Mouse (Mus musculus) embryonic fibroblast, embryonic 13.5 days (primary cell): ENCODE results near the gene Tbccd1. TPM values are rescaled to one million over a fixed set of nuclear protein-coding genes. Genes with fewer than 3 reads are reported as not detected.

Source experiments
- H3K27ac ChIP-seq: 2 replicates; pipeline ENCODE4 v1.5.1; 2012; ENCODE audit warnings: low read length, control low read depth, inconsistent platforms; ENCODE audit not compliant: insufficient read depth
- H3K4me1 ChIP-seq: 2 replicates; pipeline ENCODE4 v1.6.1; 2011; ENCODE audit warnings: low read length; ENCODE audit not compliant: control insufficient read depth, insufficient read depth
- H3K4me3 ChIP-seq: 2 replicates; pipeline ENCODE4 v1.5.1; 2011; ENCODE audit warnings: mild to moderate bottlenecking, control low read depth, low read length; ENCODE audit not compliant: insufficient read depth
- CTCF ChIP-seq: IDR thresholded peaks from 2 replicates; pipeline ENCODE4 v1.5.1; 2011; ENCODE audit warnings: mild to moderate bottlenecking, control low read depth, low read length, moderate library complexity, borderline replicate concordance; ENCODE audit not compliant: insufficient read depth
- POLR2A ChIP-seq: IDR thresholded peaks from 2 replicates; pipeline ENCODE4 v1.6.1; 2011; ENCODE audit warnings: low read depth, mild to moderate bottlenecking, control low read depth, low read length, moderate library complexity
- polyA plus RNA-seq: library from polyadenylated mRNA; stranded (reverse); fragments of >200 nt; gene quantifications from 2 replicates; pipeline ENCODE4 v1.2.4, GENCODE M21; 2011; ENCODE audit warnings: low read depth; ENCODE audit not compliant: missing spikeins, insufficient read length

The Tbccd1 gene
- polyA plus RNA-seq, 1 experiment = 15.9 TPM

DNA sequence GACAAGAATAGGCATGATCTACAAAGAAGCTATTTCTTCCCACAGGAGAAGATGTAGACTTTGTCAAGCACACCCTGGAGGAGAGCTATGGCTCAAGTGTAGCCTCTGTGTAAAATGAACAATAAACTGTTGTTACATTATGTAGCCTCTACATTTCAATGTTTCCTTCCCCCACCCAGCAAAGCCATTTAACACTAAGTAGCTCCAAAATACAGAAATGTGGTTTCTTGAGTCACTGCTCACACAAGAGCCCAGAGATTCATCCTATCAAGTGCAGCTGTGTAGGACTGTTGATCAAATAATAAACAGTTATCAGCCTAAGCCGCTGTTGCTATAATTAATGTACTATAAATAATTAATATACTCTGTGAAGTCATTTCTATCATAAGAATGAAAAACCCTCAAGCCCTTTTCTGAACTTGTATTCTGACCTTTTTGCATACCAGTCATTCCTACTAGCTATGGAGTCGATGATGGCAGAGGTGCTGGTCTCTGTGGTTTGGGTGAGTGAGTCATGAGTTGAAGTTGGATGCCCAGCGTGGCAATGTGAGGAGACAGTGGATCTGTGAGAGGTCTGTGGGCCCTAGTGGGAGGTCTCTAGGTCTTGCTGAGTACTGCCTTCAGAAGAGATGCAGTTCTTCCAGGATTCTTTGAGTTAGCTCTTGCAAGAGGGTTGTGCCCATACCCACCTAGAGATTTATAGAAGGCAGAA is 18.2 kb downstream of the Tbccd1 start:
- Histone ChIP-seq H3K27ac (peak overlapping the region; percentile 82), H3K4me1 (peaks cover 18% of the 10 kb centered on the region), H3K4me3 (no peak overlapping the region)
- TF ChIP-seq CTCF (no peak), POLR2A (no peak)

- Histone ChIP-seq H3K4me3 (no peak overlapping the region), H3K4me1 (no peaks in the 10 kb centered on the region), H3K27ac (no peak overlapping the region)
- TF ChIP-seq CTCF = no peak
- TF ChIP-seq POLR2A = no peak
These were observed 24.4 kb downstream of the Tbccd1 start for GRCm38 (mm10) chr16:22832932-22833525.

GRCm38 (mm10) chr16:22820731-22821130 is 36.7 kb downstream of the Tbccd1 start:
- no peak overlapping the region for H3K27ac ChIP-seq
- TF ChIP-seq POLR2A (no peak), CTCF (no peak)
- H3K4me3 ChIP-seq = no peak overlapping the region
- no peaks in the 10 kb centered on the region for H3K4me1 ChIP-seq

DNA sequence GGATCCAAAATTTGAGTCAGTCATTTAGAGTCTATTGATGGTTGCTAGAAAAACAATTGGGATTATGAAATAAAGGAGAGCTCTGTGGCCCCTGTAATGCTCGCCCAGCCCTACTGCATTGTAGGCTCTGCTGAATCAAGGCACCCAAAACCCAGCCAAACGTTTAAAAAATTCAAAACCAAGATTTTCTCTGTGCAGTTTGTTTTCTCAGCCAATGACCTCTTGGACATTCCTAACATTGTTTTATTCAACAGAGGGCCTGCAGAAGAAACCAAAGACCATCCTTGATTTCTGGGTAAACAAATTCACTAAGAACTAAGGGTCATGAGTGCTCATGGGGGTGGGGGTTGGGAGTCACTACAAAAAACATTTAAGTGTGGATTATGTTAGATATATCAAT is 46.0 kb downstream of the Tbccd1 start, which contains the start of gene Crygs:
Crygs (minus strand) TSS at position 101 of the 400 bp plus-strand sequence.
- H3K4me1 ChIP-seq = peaks cover 3% of the 10 kb centered on the region
- H3K27ac ChIP-seq = no peak within 1 kb of the TSS
- TF ChIP-seq CTCF (no peak), POLR2A (no peak)
- H3K4me3 ChIP-seq = no peak within 1 kb of the TSS

DNA sequence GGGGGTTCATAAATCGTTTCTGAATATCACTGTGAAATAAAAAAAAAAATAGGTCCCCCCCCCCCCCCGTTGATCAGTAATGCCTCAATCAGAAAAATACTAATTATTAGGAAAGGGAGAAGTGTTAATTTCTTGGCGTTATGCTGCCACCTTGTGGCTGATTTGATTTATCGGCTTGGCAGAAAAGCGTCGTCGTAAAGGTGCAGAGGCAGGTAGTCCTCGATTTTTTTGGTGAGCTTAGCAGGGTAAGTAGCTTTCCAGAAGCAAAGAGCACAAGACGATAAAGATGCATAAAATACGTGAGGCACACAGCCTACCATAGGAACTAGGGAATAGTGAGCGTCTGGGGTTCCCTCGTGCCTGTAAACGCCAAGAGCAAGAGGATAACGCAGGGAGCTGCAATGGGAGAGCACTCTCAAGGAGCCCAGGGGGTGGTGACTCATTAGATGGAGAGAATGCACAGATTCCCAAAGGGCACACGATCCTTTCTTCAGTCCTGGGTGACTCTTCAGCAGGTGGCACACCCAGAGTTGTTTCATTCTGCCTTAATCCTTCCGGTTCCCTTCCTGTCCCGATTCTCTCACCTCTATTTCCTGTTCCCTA is 49.9 kb downstream of the Tbccd1 start:
- peaks cover 3% of the 10 kb centered on the region for H3K4me1 ChIP-seq
- no peak overlapping the region for H3K27ac ChIP-seq
- no peak overlapping the region for H3K4me3 ChIP-seq
- TF ChIP-seq POLR2A (no peak), CTCF (no peak)

GRCm38 (mm10) chr16:22802786-22803185 is 54.7 kb downstream of the Tbccd1 start:
- peaks cover 8% of the 10 kb centered on the region; the same call in 1 of the 2 replicates for H3K4me1 ChIP-seq
- no peak overlapping the region for H3K4me3 ChIP-seq
- H3K27ac ChIP-seq = no peak overlapping the region
- TF ChIP-seq POLR2A (no peak), CTCF (no peak)

GRCm38 (mm10) chr16:22800849-22801109 is 56.7 kb downstream of the Tbccd1 start:
- Histone ChIP-seq H3K4me3 (no peak overlapping the region), H3K27ac (peak overlapping the region; percentile 13; the same call in 1 of the 2 replicates), H3K4me1 (peaks cover 5% of the 10 kb centered on the region; the same call in 1 of the 2 replicates)
- TF ChIP-seq POLR2A (no peak), CTCF (no peak)

- Histone ChIP-seq H3K27ac (peak overlapping the region; percentile 21; the same call in 1 of the 2 replicates), H3K4me1 (peaks cover 5% of the 10 kb centered on the region; the same call in 1 of the 2 replicates)
These were observed 57.2 kb downstream of the Tbccd1 start for GRCm38 (mm10) chr16:22800026-22800848.

GRCm38 (mm10) chr16:22798520-22798919 is 58.9 kb downstream of the Tbccd1 start:
- peaks cover 5% of the 10 kb centered on the region; the same call in 1 of the 2 replicates for H3K4me1 ChIP-seq
- no peak for TF ChIP-seq POLR2A
- TF ChIP-seq CTCF = no peak
- no peak overlapping the region for H3K27ac ChIP-seq
- H3K4me3 ChIP-seq = no peak overlapping the region

More at GRCm38 (mm10) chr16:22800026-22800848, 57.2 kb downstream of the Tbccd1 start:
- TF ChIP-seq CTCF (no peak), POLR2A (no peak)
- no peak overlapping the region for H3K4me3 ChIP-seq
